Comparison of ENCODE assay signal across 12 mouse cellular contexts in the genomic region with DNA sequence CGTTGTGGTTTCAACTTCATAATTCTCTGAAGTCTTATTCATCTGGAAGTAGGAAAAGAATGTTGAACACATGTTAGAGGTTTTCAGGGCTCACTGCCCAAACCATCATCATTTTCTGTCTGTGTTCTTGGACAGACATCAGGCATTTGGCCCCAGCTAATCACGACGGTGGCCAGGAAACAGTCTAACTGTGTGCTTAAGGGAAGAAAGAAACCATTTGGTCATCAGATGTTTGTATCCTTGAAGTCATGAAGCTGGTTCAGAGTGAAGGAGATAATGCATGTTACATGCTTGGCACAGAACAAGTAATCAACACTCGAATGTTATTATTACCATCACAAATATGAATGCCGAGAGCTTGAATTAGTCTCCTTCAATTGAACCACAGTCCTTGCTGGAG. TPM values are rescaled to one million over a fixed set of nuclear protein-coding genes. Genes with fewer than 3 reads are reported as not detected.
DNase-seq lines count a peak whose midpoint lies in the region; ATAC-seq and TF ChIP-seq lines count a peak whose summit lies in the region.
"Had no signal": no experiment of that assay in that cellular context is flagged by ENCODE, and none has a peak within 500 bp of the region (broad histone marks: within the 10 kb centered on the region; RNA-seq: fewer than 3 reads in every experiment).

No protein-coding gene starts in this region.

- peak; percentile 24 for DNase-seq in urinary bladder, postnatal 25 days (ENCODE audit: low spot score)
- DNase-seq in urinary bladder, adult 2 months (ENCODE audit: low spot score) = no peak
- peak; percentile 66 for DNase-seq in heart, adult 8-10 months (ENCODE audit: low spot score)
- peak; percentile 87 for DNase-seq in lung, embryonic 14.5 days
- no peak for DNase-seq in hindbrain, postnatal 0 days (ENCODE audit: low spot score)
- DNase-seq: left cerebral cortex, postnatal 4 days; right cerebral cortex, postnatal 14 days had no signal

- H3K4me2 ChIP-seq in lung, embryonic 14.5 days = no peak overlapping the region
- H3K4me2 ChIP-seq in liver, embryonic 12.5 days = no peak overlapping the region
- no peak overlapping the region for H3K4me2 ChIP-seq in hindbrain, postnatal 0 days (ENCODE audit: low read depth, low read length)
- H3K4me2 ChIP-seq in midbrain, embryonic 13.5 days (replicated peaks) = no peak overlapping the region
- H3K4me2 ChIP-seq: forebrain, embryonic 13.5 days; hindbrain, embryonic 14.5 days had no signal

- ATAC-seq in lung, embryonic 14.5 days (ENCODE audit: insufficient read depth) = peak; percentile 23; the same call in 1 of the 2 replicates
- no peak for ATAC-seq in liver, embryonic 12.5 days
- no peak for ATAC-seq in megakaryocyte progenitor cell, adult 5-6 weeks (replicated peaks; ENCODE audit: poor library complexity)
- no peak for ATAC-seq in hindbrain, postnatal 0 days
- no peak for ATAC-seq in midbrain, embryonic 13.5 days
- ATAC-seq: forebrain, embryonic 13.5 days had no signal

- no peak overlapping the region for H3K4me3 ChIP-seq in lung, embryonic 14.5 days (ENCODE audit: low read depth, low read length)
- no peak overlapping the region for H3K4me3 ChIP-seq in liver, embryonic 12.5 days
- no peak overlapping the region for H3K4me3 ChIP-seq in hindbrain, postnatal 0 days (ENCODE audit: low read length)
- H3K4me3 ChIP-seq in midbrain, embryonic 13.5 days (replicated peaks) = no peak overlapping the region
- H3K4me3 ChIP-seq: forebrain, embryonic 13.5 days had no signal

- H3K4me1 ChIP-seq in lung, embryonic 14.5 days (ENCODE audit: insufficient read depth) = 0 out of 2 replicates have a peak, but pooled peaks cover 10% of the 10 kb centered on the region
- H3K4me1 ChIP-seq in liver, embryonic 12.5 days = peaks cover 32% of the 10 kb centered on the region
- no peaks in the 10 kb centered on the region for H3K4me1 ChIP-seq in hindbrain, postnatal 0 days (ENCODE audit: insufficient read depth, low read length)
- peaks cover 8% of the 10 kb centered on the region for H3K4me1 ChIP-seq in midbrain, embryonic 13.5 days (replicated peaks)

- H3K9ac ChIP-seq in lung, embryonic 14.5 days = no peak overlapping the region
- no peak overlapping the region for H3K9ac ChIP-seq in liver, embryonic 12.5 days
- H3K9ac ChIP-seq in hindbrain, postnatal 0 days (replicated peaks; ENCODE audit: low read length) = no peak overlapping the region
- no peak overlapping the region for H3K9ac ChIP-seq in midbrain, embryonic 13.5 days (replicated peaks)
- H3K9ac ChIP-seq: forebrain, embryonic 13.5 days; hindbrain, embryonic 14.5 days had no signal

- WGBS in lung, embryonic 14.5 days = 46% methylated on average over 5 of the region's 5 CpGs
- 83% methylated on average over 5 of the region's 5 CpGs for WGBS in liver, embryonic 12.5 days (ENCODE audit: insufficient replicate concordance)
- WGBS in hindbrain, postnatal 0 days = 82% methylated on average over 5 of the region's 5 CpGs
- 95% methylated on average over 5 of the region's 5 CpGs for WGBS in midbrain, embryonic 13.5 days

- H3K27me3 ChIP-seq in lung, embryonic 14.5 days (ENCODE audit: insufficient read depth, low read length) = no peaks in the 10 kb centered on the region
- H3K27me3 ChIP-seq in liver, embryonic 12.5 days (replicated peaks) = no peaks in the 10 kb centered on the region
- H3K27me3 ChIP-seq in hindbrain, postnatal 0 days (ENCODE audit: insufficient read depth, low read length) = no peaks in the 10 kb centered on the region
- H3K27me3 ChIP-seq in midbrain, embryonic 13.5 days = no peaks in the 10 kb centered on the region
- H3K27me3 ChIP-seq: forebrain, embryonic 13.5 days had no signal

- no peaks in the 10 kb centered on the region for H3K9me3 ChIP-seq in lung, embryonic 14.5 days (ENCODE audit: low read depth, low read length)
- no peaks in the 10 kb centered on the region for H3K9me3 ChIP-seq in liver, embryonic 12.5 days (replicated peaks)
- H3K9me3 ChIP-seq in hindbrain, postnatal 0 days (ENCODE audit: low read length) = no peaks in the 10 kb centered on the region
- no peaks in the 10 kb centered on the region for H3K9me3 ChIP-seq in midbrain, embryonic 13.5 days
- H3K9me3 ChIP-seq: forebrain, embryonic 13.5 days had no signal

- no peak for TF ChIP-seq CTCF in lung, embryonic 14.5 days (IDR thresholded peaks at IDR 0.05; ENCODE audit: low read depth)
- no peak for TF ChIP-seq CTCF in hindbrain, postnatal 0 days (IDR thresholded peaks at IDR 0.05; ENCODE audit: low read depth)

- no peaks in the 10 kb centered on the region for H3K36me3 ChIP-seq in lung, embryonic 14.5 days (ENCODE audit: insufficient read depth)
- H3K36me3 ChIP-seq in liver, embryonic 12.5 days = no peaks in the 10 kb centered on the region
- no peaks in the 10 kb centered on the region for H3K36me3 ChIP-seq in hindbrain, postnatal 0 days (ENCODE audit: insufficient read depth, low read length)
- no peaks in the 10 kb centered on the region for H3K36me3 ChIP-seq in midbrain, embryonic 13.5 days

- H3K27ac ChIP-seq in lung, embryonic 14.5 days (ENCODE audit: low read depth) = peak overlapping the region; percentile 14
- H3K27ac ChIP-seq in liver, embryonic 12.5 days = no peak overlapping the region
- H3K27ac ChIP-seq in hindbrain, postnatal 0 days = no peak overlapping the region
- no peak overlapping the region for H3K27ac ChIP-seq in midbrain, embryonic 13.5 days
- H3K27ac ChIP-seq: forebrain, embryonic 13.5 days; hindbrain, embryonic 14.5 days had no signal

RNA-seq across cellular contexts. Expression of a gene that starts 5.0 kb away (rescaled TPM):
- polyA plus RNA-seq in urinary bladder, adult 2 months (2012; rRNA removed) = 148 and 156 TPM in 2 replicates
- total RNA-seq in heart, adult 8-10 months (2022) = 100 to 1,000 TPM in 2 of 4 experiments, 10 to 100 TPM in 2; 88.7 to 106 (median 101) TPM
- polyA plus RNA-seq in lung, embryonic 14.5 days (2014; fragmentation: Nextera tagmentation; extraction: Ambion mirVana) = 53.6 and 59.9 TPM in 2 replicates
- 71.1 and 73.2 TPM in 2 replicates for polyA plus RNA-seq in liver, embryonic 12.5 days (2016; fragmentation: Nextera tagmentation; extraction: Ambion mirVana)
- total RNA-seq in megakaryocyte progenitor cell, adult 5-6 weeks (2015) = 101 and 140 TPM in 2 replicates
- total RNA-seq in megakaryocyte progenitor cell, adult 5-6 weeks (2017) = 97.1 and 131 TPM in 2 replicates
- total RNA-seq in hindbrain, postnatal 0 days (2014; rRNA removed) = 132 and 141 TPM in 2 replicates
- polyA plus RNA-seq in hindbrain, postnatal 0 days (2015; fragmentation: Nextera tagmentation; extraction: Ambion mirVana) = 22.4 and 25.2 TPM in 2 replicates
- 39.8 and 46.1 TPM in 2 replicates for polyA plus RNA-seq in midbrain, embryonic 13.5 days (2015; fragmentation: Nextera tagmentation; extraction: Ambion mirVana)

Comparison
In these comparisons a context has a peak if more than half of its experiments do, and no peak if none do; other contexts are left out.
1. DNase-seq: peak in urinary bladder, postnatal 25 days (single experiment), heart, adult 8-10 months (single experiment) and lung, embryonic 14.5 days (single experiment); none in urinary bladder, adult 2 months (single experiment) and hindbrain, postnatal 0 days (single experiment).